Mouse (Mus musculus) ES-CJ7 (cell line): Measurements from ENCODE around the gene Rpp40.

ENCODE experiments used
- DNase-seq: peaks from one replicate; pipeline ENCODE4 v3.0.0; 2011; ENCODE audit warnings: low read depth, low spot score

Rpp40 gene

DNA sequence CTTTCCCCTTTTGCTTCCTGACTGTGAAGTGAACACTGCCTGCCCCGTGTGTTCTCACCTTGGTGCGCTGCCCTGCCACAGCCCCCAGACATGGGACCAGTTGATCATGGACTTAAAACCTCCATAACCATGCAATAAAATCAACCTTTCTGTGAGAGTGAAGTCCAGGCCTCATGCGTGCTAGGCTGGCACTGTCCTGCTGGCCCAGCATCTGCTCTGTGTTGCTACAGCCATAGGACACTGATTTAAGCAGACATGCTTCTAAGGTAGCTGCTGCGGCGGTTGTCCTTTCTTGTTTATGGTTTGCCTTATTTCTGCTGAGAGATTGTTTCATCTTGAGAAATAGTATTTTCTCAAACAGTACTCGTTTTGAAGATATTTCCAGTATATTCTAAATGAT, 54.6 kb downstream of the Rpp40 start:
- no peak for DNase-seq

DNA sequence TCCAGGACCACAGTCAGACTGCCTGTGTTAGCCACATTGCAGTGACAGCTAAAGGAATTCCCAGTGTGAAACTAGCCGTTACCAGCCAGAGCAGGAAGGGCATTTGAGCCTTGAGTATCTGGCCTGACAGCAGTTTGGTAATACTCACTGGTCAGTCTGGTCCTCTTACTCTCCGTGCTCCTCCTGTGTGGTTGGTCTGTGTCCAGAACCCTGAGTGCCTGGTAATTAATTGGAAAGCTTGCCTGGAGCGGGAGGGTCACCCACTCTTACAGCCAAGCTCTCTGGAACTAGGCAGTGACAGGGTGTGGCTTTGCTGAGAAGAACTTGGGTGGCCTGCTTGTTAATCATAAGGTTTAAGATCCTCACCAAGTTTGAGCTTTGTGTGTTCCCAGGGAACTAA, 57.5 kb downstream of the Rpp40 start:
- DNase-seq: no peak

- no peak for DNase-seq
These were observed 60.9 kb downstream of the Rpp40 start for GRCm38 (mm10) chr13:35845306-35845705.
